Mouse (Mus musculus): ENCODE results near the gene Syndig1.

Gene Syndig1

DNA sequence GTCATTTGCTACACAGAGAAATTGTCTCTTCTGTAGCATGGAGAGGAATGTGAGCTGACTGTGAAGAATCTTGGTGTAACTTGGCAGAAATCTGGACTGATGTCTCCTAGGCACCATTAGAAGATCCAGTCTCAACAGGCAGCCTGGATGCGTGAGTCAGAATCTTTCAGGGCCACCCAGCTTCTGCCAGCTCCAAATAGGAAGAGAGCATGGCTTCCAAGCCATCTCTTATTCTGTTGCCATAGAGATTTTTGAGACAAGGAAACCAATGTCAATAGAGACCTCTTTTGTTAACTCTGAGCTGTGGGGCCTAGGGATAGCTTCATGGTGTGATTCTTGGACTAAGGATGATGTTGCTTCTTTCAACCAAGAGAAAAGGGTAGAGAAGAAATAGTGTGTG lies 151.4 kb downstream of the Syndig1 start:
- no peak for DNase-seq (ENCODE audit: low read depth, low spot score)

DNA sequence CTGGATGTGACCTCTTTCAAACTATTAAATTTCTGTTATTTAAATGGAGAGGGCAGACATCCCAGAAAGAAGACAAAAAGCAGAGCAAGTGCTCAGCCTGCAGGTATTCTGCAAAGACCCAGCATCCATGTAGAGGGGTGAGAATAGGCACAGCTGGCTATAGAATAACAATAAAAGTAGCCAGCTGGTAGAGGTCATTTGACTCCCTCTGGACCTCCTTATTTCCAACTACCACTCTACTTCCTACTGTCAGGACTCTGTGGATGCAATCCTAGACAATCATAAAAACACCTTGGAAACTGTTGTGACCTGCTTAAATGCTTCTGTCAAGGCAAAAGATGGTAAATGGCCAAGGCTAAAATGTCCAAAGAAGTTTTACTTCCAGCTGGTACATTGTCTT lies 153.5 kb downstream of the Syndig1 start:
- no peak for DNase-seq (ENCODE audit: low read depth, low spot score)

DNA sequence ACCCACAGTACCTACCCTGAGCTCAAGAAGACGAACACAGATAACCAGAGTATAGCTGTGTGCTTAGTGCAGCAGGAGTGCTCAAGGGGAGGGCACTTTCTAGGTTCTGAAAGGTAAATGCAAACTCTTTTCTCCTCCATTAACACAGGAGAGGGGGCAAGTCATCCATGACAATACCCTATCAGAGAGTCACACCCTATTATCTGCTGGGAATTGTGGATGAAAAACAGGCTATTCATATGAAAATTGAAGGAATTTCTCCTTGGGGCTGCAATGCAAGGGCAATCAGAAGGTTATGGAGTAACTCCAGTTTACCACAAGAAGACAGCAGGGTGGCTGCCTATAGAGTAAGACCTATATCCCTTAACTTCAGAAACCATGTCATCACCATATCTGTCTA lies 154.1 kb downstream of the Syndig1 start:
- no peak for DNase-seq (ENCODE audit: low read depth, low spot score)

DNA sequence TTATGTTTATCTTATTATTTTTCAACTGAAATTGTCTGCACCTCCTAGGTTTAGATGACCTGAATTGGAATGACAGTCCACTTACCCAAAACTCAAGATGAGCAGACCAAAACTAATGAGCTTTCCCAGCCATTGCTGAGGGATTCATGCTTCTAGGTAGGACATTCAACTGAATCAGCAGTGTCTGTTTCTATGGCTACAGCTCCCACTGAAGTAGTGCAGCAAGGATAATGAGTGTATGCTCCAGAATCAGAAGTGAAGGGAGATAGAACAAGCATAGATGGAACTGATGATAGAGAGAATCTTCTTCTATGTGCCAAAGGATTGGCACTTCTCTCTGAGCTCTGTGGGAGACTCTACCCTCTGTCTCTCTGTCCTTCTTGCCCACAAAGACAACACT lies 158.6 kb downstream of the Syndig1 start:
- DNase-seq (ENCODE audit: low read depth, low spot score): no peak

DNA sequence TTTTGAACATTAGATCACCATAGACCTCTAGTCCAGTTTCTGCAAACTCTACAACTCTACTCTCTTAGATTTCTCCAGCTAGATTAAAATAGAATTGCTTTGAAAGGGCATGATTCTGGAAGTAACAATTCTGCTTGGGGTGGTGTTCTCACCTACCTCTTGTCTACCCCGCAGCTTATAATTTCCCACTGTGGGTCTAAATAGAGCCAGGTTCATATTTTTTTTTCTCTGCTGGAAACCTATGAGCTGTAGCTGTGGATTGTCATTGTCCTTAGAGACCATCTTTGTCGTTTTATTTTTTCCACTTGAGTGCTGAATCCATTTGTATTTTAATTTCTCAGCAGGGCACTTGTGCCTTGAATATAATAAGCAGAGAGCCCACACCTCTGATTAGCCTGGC lies 162.5 kb downstream of the Syndig1 start:
- no peak for DNase-seq (ENCODE audit: low read depth, low spot score)

DNA sequence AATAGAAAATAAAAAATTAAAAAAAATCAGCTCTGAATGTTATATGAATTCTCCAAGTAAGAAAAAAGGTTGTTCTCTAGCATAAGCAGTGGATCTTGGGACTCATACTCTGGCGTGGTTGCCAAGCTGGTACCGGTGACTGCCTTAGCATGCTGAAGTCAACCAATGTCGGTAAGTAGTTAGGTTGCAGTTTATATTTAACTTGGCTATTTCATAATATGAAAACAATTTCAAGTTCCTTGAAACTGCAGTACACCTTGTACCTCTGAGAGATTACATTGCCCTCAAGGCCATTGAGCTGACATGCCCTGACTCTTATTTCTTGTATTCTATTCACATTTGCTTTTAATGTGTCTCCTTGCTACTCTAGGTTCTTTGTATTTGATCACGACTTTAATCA lies 163.9 kb downstream of the Syndig1 start:
- DNase-seq (ENCODE audit: low read depth, low spot score): no peak

DNA sequence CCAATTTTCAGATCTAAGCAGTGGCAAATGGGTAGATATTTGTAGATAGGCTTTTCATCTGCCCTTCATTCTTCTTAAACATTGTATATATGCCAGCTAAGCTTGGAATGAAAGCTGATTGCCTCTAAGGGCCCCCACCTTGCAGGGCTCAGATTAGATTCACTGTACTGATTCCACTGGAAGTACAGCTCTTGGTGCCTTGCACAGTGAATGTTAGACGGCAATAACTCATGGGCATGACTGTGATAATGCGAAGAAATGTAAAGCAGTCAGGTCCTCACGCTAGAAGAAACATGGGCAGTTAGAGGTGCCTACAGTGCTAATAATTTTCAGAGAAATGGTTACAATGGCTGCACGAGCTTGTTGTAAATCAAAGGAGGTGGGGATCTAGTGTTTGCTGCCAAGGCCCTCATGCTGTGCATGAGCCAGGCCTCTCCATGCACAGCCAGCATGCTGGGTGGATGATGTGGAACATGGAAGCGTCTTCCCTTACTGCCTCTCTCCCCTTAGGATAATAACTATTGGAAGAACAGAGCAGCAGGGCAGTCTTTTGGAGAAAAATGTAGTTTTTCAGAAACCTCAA lies 167.5 kb downstream of the Syndig1 start:
- DNase-seq (ENCODE audit: low read depth, low spot score): no peak

DNA sequence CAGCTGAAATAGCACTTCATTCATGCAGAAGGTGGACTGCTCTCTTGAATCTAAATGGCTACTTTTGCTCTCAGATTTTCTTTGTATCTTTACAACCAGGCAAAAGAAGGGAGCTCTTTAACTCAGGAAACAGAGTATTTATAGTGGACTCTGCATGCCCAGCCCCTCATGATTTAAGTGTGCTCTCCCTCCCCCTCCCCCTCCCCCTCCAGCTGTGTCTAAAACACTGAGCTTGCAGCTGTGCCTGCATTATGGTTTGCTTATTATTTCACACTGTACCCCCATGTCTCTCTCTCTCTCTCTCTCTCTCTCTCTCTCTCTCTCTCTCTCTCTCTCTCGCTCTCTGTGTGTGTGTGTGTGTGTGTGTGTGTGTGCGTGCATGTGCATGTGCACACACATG lies 168.6 kb downstream of the Syndig1 start:
- no peak for DNase-seq (ENCODE audit: low read depth, low spot score)

DNA sequence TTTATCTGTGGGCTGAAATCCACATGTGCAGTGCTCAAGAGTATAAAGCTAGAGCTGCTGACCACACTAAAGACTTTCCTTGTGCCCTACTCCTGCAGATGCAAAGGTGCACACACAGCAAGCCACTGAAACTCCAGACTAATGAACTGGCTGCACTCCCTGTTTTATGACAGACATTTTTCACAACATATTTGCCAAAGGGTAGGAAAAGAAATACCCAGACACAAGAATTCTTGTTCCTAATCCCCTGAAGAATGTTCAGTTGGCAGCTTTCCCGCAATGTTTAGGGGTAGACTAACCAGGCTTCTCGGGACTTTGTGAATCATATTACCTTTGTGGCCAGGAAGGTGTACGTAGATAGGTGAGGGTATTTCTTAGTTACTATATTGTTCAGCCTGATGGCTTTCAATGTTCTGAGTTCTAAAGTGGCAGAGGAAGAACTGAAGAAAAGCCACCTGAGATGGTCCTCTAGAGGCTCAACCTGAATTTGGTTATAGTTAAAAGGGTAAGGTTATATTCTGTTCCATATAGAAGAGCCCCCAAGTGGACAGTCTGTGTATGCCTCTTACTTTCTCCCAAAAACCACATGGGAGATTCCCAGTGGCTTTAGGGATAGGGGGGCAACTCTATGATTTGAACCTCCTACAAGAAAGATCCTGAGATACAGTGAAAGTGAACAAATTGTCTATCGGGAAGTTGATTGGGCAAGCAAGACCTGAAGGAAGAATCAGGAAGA lies 169.5 kb downstream of the Syndig1 start:
- DNase-seq (ENCODE audit: low read depth, low spot score): no peak

DNA sequence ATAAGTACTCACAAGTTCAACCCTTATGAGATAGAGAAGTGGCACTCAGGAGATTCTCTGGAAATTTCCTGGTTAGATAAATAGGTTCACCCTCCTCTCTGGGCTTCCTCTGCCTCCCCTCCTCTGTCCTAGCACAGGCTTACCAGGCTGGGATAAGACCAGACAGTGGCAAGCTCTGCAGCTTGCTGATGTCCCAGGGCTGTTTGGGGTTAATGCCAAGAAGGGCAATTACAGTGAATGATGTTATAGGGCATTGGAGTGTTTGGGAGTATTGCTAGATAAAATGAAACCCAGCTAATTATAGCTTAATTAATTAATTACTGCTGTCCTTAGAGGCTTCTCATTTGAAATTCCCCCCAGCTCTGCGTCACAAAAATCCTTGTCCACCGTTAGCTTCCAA lies 171.6 kb downstream of the Syndig1 start:
- DNase-seq (ENCODE audit: low read depth, low spot score): no peak

DNA sequence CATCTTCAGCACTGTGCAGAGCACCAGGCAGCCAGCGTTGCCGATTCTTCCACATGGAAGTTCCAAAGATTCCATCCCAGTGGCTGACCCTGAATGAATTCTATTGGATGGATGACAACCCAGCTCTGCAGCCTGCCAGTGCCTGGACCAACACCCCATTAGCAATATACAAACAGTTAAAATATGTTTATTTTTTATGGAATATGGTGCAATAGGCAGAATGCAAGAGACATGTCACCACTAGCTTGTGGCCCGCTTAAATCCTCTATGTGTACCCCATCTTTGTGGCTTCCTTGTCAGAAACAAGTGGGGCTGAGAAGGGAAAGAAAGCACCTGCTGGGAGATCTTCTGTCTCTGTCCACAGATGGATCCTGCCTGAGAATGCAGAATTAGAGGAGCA lies 174.5 kb downstream of the Syndig1 start:
- DNase-seq (ENCODE audit: low read depth, low spot score): no peak

DNA sequence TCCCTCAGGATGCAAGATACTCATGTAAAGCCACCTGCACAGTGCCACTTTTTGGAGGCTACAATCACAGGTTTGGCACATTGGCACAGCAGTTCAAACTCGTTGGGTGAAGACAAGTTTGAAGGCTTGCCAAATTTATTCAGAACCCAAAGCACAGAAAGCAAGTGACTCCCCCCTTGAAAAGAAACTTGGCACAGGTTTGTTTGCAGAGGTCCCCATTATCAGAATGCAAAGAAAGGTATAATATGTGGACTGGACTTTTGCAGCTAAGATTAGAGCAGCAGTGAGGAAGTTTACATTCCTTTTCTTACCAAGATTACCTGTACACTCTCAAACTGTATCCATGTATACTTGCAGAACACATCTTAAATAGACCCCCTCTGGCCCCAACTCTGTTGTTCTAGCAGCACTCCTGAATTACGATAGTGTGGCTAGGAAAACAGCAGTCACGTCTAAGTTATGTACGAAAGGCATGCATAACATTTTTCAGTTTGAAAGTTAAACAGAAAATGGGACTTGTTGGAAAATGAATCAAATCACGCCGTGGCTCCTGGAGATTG lies 183.9 kb downstream of the Syndig1 start:
- DNase-seq (ENCODE audit: low read depth, low spot score): no peak

DNA sequence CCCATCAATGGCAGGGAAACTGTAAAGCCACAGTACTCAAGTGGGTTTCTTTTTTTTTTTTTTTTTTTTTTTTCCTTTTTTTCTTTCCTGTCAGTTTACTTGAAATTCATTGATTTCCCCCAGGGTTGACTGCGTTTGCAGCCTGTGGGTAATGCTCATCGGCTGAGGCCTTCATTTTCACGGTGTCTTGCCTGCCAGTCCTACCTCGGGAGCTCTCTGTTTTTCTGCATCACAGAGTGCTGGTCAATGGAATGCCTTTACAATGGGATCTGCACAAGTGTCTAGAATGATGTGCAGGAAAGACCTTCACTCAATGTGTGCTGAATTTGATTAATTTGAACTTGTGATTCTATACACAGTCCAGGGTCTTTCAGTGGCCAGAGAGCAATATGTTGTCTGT lies 184.8 kb downstream of the Syndig1 start:
- DNase-seq (ENCODE audit: low read depth, low spot score): no peak

DNA sequence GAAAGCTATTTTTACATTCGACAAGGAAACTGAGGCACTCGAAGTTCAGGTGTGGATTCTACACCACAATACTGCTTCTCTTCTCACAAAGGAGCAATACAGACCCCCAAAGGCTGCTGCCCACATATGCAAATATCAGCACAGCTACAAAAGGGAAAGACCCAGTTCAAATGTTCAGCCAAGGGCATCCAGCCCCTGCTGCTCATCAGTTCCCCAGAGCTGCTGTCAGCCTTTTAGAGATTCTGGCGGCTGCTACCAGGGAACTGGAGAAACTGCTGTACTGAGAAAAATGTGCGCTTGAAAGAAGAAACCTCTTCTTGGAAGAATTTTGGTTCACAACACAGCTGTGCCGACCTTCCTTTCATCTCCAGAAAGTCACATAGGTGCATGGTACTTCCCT lies 187.3 kb downstream of the Syndig1 start:
- no peak for DNase-seq (ENCODE audit: low read depth, low spot score)

DNA sequence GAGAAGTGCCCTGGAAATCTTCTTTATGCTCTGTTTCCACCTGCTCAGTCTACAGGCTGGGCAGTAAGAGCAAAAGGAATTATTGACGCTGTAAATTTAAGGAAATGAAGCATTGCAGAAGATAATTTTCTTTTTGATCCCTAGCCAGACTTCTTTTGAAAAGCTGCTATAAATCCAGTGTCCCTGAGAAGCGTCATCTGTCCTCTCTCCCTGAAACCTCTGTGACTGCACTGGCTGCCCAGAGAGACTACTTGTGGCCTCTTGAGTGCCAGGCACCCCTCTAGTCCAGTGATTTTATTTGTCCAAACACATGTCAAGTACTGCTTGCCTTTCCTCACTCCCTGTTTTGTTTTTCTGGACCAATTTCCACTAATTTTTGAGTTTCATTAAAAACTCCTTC lies 191.7 kb downstream of the Syndig1 start:
- no peak for DNase-seq (ENCODE audit: low read depth, low spot score)

DNA sequence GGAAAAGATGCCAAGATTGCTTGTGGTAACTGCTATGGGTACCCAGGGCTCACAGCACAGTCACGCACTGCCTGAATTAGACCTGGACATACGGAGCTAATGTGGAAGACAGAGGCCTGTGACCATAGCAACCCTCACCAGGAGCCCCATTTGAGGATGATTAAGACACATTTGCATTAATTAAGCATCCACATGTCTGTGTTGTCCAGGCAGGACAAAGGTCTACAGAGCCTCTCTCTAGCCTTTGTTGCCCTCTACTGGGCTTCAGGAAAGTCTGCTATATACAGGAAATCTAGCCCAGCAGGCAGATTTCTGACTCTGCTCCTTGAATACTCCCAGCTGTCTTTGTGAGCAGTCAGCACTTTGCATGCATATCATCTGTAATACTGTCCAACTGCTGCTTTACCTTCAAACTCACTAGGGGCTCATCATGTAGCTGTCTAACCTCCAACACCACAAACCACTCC lies 194.9 kb downstream of the Syndig1 start:
- DNase-seq (ENCODE audit: low read depth, low spot score): peak; percentile 18

DNA sequence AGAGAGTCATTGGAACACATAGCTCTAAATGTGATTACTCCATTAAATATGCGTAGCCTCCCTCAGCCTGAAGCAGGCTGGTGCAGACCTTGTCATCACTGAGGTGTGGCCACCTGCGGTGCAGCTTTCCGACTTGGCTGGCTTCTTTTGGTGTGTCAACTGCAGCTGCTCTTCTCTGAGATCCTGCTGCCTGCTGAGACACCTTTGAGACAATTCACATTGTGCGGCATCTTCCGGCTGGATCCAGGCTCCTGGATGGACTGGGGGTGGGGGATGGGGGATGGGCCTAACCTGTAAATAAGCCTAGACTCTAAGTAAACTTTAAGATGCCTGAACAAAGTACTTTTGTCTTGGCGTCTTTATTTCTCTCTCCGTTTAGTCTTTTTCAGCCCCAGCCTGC lies 214.5 kb downstream of the Syndig1 start:
- DNase-seq (ENCODE audit: low read depth, low spot score): no peak
